Mouse (Mus musculus): ENCODE results near the gene Nkd1. TPM values are rescaled to one million over a fixed set of nuclear protein-coding genes. Genes with fewer than 3 reads are reported as not detected.

Gene Nkd1
- polyA plus RNA-seq, 1 experiment from 2014 or later: 15.1 TPM

DNA sequence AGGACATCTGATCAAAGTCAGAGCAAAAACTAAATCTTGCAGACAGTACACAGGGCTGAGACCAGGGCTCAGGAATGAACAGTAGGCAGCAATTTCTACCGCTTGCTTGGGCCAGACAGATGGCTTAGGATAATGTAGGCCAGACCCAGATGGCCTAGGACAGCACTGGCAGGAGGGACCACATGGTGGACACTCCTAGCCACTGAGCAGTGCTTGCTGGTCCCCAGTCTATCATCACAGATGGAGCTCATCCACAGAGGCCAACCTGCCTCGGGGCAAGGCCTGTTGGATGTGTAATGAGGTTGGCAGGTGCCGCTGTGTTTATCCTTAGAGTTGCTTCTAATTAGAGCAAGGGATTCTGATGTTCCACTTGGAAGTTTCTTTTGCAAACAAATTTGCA lies 102.2 kb downstream of the Nkd1 start:
- Histone ChIP-seq H3K4me3 (ENCODE audit: control insufficient read depth in 1 of 2, insufficient read depth in 1 of 2, low read depth in 1 of 2, low read length in 2 of 2) (no peak overlapping the region), H3K9me3 (ENCODE audit: control insufficient read depth, low read length) (no peaks in the 10 kb centered on the region), H3K36me3 (ENCODE audit: control insufficient read depth, insufficient read depth, low read length) (no peaks in the 10 kb centered on the region), H3K27me3 (ENCODE audit: control insufficient read depth, insufficient read depth, low read length) (peaks cover 53% of the 10 kb centered on the region), H3K4me2 (ENCODE audit: low read length) (no peak overlapping the region), H3K9ac (ENCODE audit: low read length) (no peak overlapping the region), H3K27ac (replicated peaks in 1 of 2; ENCODE audit: control insufficient read depth in 1 of 2, insufficient read depth in 1 of 2, low read depth in 2 of 2, low read length in 2 of 2) (no peak overlapping the region), H3K4me1 (ENCODE audit: control insufficient read depth in 2 of 2, insufficient read depth in 2 of 2, low read length in 2 of 2) (peaks cover 0 to 5% of the 10 kb centered on the region in 2 experiments; a peak in 1 of 4 replicates)
- WGBS: 77% methylated on average over 3 of the region's 3 CpGs
- ATAC-seq (ENCODE audit: insufficient number of reproducible peaks, insufficient read depth, low FRiP score, low read depth): no peak

DNA sequence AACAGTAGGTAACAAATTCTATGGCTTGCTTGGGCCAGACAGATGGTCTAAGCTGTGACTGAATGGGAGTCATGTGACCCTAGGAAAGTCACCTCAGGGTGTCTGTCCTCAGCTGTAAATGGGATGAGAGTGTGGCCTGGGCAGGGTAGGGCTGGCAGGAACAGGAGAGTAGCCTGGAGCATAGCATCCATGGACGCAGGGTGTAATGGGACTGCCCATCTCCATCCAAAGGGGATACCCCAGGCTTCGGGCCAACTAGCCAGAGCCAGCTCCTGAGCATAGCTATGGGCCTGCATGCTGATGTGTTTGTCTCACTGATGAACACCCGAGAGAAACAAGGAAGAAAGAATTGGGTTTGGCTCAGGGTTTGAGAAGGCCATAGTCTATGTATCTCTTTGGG lies 103.1 kb downstream of the Nkd1 start:
- 75% methylated on average over 3 of the region's 3 CpGs for WGBS
- H3K9ac ChIP-seq (ENCODE audit: low read length): no peak overlapping the region
- peaks cover 62% of the 10 kb centered on the region for H3K27me3 ChIP-seq (ENCODE audit: control insufficient read depth, insufficient read depth, low read length)
- H3K4me1 ChIP-seq (ENCODE audit: control insufficient read depth in 2 of 2, insufficient read depth in 2 of 2, low read length in 2 of 2): peaks cover 0 to 5% of the 10 kb centered on the region in 2 experiments; a peak in 1 of 4 replicates
- ATAC-seq (ENCODE audit: insufficient number of reproducible peaks, insufficient read depth, low FRiP score, low read depth): no peak
- H3K27ac ChIP-seq (replicated peaks in 1 of 2; ENCODE audit: control insufficient read depth in 1 of 2, insufficient read depth in 1 of 2, low read depth in 2 of 2, low read length in 2 of 2): no peak overlapping the region
- H3K4me2 ChIP-seq (ENCODE audit: low read length): no peak overlapping the region
- no peak overlapping the region for H3K4me3 ChIP-seq (ENCODE audit: control insufficient read depth in 1 of 2, insufficient read depth in 1 of 2, low read depth in 1 of 2, low read length in 2 of 2)
- no peaks in the 10 kb centered on the region for H3K9me3 ChIP-seq (ENCODE audit: control insufficient read depth, low read length)
- no peaks in the 10 kb centered on the region for H3K36me3 ChIP-seq (ENCODE audit: control insufficient read depth, insufficient read depth, low read length)

DNA sequence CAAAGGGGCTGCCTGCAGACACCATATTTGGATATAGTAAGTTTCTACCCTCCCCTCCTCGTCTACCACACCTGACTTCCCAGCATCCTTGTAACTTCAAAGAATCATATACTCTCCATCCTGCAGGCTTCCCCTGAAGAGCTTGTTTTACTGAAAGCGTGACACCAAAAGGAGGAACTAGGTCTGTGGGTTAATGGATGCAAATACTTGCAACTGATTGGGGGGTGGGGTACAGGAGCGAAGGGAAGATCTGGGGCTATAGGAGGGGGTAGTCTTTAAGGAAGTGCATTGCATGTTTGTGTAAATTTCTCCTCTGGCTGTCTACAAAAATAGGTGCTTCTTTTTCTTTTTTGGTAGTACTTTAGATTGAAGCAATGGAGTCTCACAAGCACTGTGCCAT lies 105.3 kb downstream of the Nkd1 start:
- Histone ChIP-seq H3K4me3 (ENCODE audit: control insufficient read depth in 1 of 2, insufficient read depth in 1 of 2, low read depth in 1 of 2, low read length in 2 of 2) (no peak overlapping the region), H3K27ac (replicated peaks in 1 of 2; ENCODE audit: control insufficient read depth in 1 of 2, insufficient read depth in 1 of 2, low read depth in 2 of 2, low read length in 2 of 2) (no peak overlapping the region), H3K27me3 (ENCODE audit: control insufficient read depth, insufficient read depth, low read length) (peaks cover 54% of the 10 kb centered on the region), H3K9me3 (ENCODE audit: control insufficient read depth, low read length) (no peaks in the 10 kb centered on the region), H3K4me2 (ENCODE audit: low read length) (peak overlapping the region; percentile 94), H3K36me3 (ENCODE audit: control insufficient read depth, insufficient read depth, low read length) (no peaks in the 10 kb centered on the region), H3K9ac (ENCODE audit: low read length) (no peak overlapping the region), H3K4me1 (ENCODE audit: control insufficient read depth in 2 of 2, insufficient read depth in 2 of 2, low read length in 2 of 2) (peaks cover 0 to 5% of the 10 kb centered on the region in 2 experiments; a peak in 1 of 4 replicates)
- ATAC-seq (ENCODE audit: insufficient number of reproducible peaks, insufficient read depth, low FRiP score, low read depth): no peak
- WGBS: 57% methylated on average over 3 of the region's 3 CpGs

DNA sequence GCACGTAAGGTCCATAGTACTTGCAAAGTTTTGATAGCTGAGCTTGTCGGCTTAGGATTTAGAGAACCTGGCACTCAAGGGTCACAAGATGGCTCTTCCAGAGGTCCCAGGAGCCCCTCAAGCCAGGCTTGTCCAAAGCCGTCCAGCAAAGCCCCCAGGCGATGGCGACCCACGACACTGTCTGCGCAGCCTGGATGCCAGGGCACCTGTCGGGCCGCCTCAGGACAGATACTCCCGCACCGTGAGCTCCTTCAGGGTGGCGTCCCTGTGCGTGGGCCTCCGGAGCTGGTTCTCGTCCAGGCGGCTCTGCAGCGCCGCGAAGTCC lies 105.7 kb downstream of the Nkd1 start:
- no peaks in the 10 kb centered on the region for H3K9me3 ChIP-seq (ENCODE audit: control insufficient read depth, low read length)
- peaks cover 54% of the 10 kb centered on the region for H3K27me3 ChIP-seq (ENCODE audit: control insufficient read depth, insufficient read depth, low read length)
- H3K4me1 ChIP-seq (ENCODE audit: control insufficient read depth in 2 of 2, insufficient read depth in 2 of 2, low read length in 2 of 2): peaks cover 0 to 5% of the 10 kb centered on the region in 2 experiments; a peak in 1 of 4 replicates
- no peaks in the 10 kb centered on the region for H3K36me3 ChIP-seq (ENCODE audit: control insufficient read depth, insufficient read depth, low read length)
- H3K27ac ChIP-seq (replicated peaks in 1 of 2; ENCODE audit: control insufficient read depth in 1 of 2, insufficient read depth in 1 of 2, low read depth in 2 of 2, low read length in 2 of 2): no peak overlapping the region
- no peak for ATAC-seq (ENCODE audit: insufficient number of reproducible peaks, insufficient read depth, low FRiP score, low read depth)
- H3K9ac ChIP-seq (ENCODE audit: low read length): peak overlapping the region; percentile 76
- 11% methylated on average over 19 of the region's 19 CpGs for WGBS
- H3K4me2 ChIP-seq (ENCODE audit: low read length): peak overlapping the region; percentile 94
- H3K4me3 ChIP-seq (ENCODE audit: control insufficient read depth in 1 of 2, insufficient read depth in 1 of 2, low read depth in 1 of 2, low read length in 2 of 2): peak overlapping the region; percentile 52

DNA sequence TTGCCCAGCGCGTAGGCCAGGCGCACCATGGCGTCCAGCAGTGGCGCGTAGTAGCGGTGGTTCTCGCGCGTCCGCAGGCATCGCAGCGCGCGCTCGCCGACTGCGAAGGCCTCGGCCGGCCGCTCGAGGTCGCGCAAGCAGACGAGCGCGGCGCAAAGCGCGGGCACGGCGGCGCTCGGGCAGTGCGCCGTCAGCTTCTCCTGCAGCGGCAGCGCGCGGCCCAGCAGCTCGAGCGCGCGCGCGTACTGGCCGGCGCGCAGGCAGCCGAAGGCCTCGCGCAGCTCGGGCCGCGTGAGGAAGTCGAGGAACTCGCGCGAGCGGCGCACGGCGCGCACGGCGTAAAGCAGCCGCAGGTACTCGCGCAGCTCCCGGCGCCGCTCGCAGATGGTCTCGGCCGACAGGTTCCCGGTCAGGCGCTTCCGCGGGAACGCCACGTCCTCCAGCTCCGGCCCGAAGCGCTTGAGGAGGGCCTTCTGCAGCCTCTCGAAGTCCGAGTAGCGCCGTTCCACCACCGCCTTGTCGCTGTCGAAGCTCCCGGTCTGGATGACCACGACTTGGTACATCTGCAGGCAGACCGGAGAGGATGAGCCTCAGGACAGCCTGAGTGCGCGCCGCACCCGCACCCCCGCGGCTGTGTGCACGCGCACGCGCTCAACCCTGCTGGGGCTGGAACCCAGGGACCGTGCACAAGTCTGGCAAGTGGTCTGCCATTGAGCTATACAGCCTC lies 106.3 kb downstream of the Nkd1 start:
- Histone ChIP-seq H3K9ac (ENCODE audit: low read length) (peak overlapping the region; percentile 76), H3K9me3 (ENCODE audit: control insufficient read depth, low read length) (no peaks in the 10 kb centered on the region), H3K4me3 (ENCODE audit: control insufficient read depth in 1 of 2, insufficient read depth in 1 of 2, low read depth in 1 of 2, low read length in 2 of 2) (peak overlapping the region; percentile 52), H3K4me1 (ENCODE audit: control insufficient read depth in 2 of 2, insufficient read depth in 2 of 2, low read length in 2 of 2) (peaks cover 0 to 5% of the 10 kb centered on the region in 2 experiments; a peak in 1 of 4 replicates), H3K27me3 (ENCODE audit: control insufficient read depth, insufficient read depth, low read length) (peaks cover 51% of the 10 kb centered on the region), H3K4me2 (ENCODE audit: low read length) (peak overlapping the region; percentile 94), H3K36me3 (ENCODE audit: control insufficient read depth, insufficient read depth, low read length) (no peaks in the 10 kb centered on the region), H3K27ac (replicated peaks in 1 of 2; ENCODE audit: control insufficient read depth in 1 of 2, insufficient read depth in 1 of 2, low read depth in 2 of 2, low read length in 2 of 2) (0 out of 4 replicates have a peak overlapping the region, but pooled peaks of 1 of the 2 experiments have one; percentile 3)
- WGBS: under 1% methylated on average over 100 of the region's 105 CpGs
- peak; percentile 67 for ATAC-seq (ENCODE audit: insufficient number of reproducible peaks, insufficient read depth, low FRiP score, low read depth)

DNA sequence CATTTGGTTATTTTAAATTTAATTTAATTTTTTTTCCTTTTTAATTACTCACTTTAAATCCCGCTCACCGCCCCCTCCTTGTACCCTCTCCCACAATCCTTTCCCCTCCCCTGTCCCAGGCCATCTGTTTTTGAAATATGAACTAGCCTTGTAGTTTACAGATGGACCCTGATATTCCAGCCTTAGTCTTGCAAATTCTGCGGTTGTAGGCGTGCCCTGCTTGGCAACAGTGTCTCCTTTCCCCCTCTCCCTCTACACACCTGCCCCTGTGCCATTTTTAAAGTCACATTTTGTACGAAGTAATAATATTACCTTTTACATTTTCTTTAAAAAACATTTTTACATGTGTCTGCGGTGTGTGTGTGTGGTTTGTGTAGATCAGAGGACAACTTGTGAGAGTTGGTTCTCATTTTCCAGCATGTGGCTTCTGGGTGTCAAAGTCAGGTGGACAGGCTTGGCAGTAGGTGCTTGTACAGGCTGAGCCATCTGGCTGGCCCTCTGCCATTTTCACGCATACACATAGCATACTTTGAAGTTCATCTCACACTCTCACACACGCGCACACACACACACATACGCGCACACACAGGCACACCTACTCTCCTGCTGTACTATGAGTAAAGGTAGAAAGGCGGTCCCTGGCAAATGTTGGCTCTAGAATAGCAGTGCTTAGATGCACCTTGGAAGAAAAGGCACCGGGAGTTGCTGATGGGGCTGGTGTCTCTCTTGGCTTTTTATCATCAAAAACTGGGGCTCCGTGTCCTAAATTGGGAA lies 107.0 kb downstream of the Nkd1 start:
- Histone ChIP-seq H3K27ac (replicated peaks in 1 of 2; ENCODE audit: control insufficient read depth in 1 of 2, insufficient read depth in 1 of 2, low read depth in 2 of 2, low read length in 2 of 2) (no peak overlapping the region), H3K36me3 (ENCODE audit: control insufficient read depth, insufficient read depth, low read length) (no peaks in the 10 kb centered on the region), H3K4me3 (ENCODE audit: control insufficient read depth in 1 of 2, insufficient read depth in 1 of 2, low read depth in 1 of 2, low read length in 2 of 2) (peak overlapping the region in 1 of 2 experiments; percentile 52; a peak in 2 of 4 replicates), H3K9ac (ENCODE audit: low read length) (peak overlapping the region; percentile 76), H3K9me3 (ENCODE audit: control insufficient read depth, low read length) (no peaks in the 10 kb centered on the region), H3K27me3 (ENCODE audit: control insufficient read depth, insufficient read depth, low read length) (peaks cover 49% of the 10 kb centered on the region), H3K4me1 (ENCODE audit: control insufficient read depth in 2 of 2, insufficient read depth in 2 of 2, low read length in 2 of 2) (peaks cover under 1 to 5% of the 10 kb centered on the region in 2 experiments; a peak in 2 of 4 replicates), H3K4me2 (ENCODE audit: low read length) (peak overlapping the region; percentile 94)
- no peak for ATAC-seq (ENCODE audit: insufficient number of reproducible peaks, insufficient read depth, low FRiP score, low read depth)
- 66% methylated on average over 14 of the region's 14 CpGs for WGBS

DNA sequence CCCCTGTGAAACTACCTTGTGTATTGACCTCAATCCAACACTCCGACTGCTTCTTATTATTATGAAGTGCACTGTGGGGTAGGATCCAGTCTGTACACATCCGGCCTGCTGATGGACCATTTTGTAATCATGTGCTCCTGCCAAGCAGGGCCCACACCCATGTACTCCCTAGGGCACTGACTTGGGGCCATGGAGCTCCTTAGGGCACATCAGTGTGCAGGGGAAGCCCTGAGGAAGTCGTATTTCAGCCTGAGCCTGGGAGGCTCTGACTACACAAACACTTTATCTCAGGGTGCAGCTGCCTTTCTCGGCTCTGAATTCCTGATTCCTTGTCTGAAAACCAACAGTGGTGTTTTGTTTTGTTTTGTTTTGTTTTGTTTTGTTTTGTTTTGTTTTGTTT lies 109.1 kb downstream of the Nkd1 start:
- H3K27me3 ChIP-seq (ENCODE audit: control insufficient read depth, insufficient read depth, low read length): peaks cover 36% of the 10 kb centered on the region
- peaks cover 4 to 5% of the 10 kb centered on the region in 2 experiments; a peak in 2 of 4 replicates for H3K4me1 ChIP-seq (ENCODE audit: control insufficient read depth in 2 of 2, insufficient read depth in 2 of 2, low read length in 2 of 2)
- H3K9me3 ChIP-seq (ENCODE audit: control insufficient read depth, low read length): no peaks in the 10 kb centered on the region
- no peak for ATAC-seq (ENCODE audit: insufficient number of reproducible peaks, insufficient read depth, low FRiP score, low read depth)
- H3K36me3 ChIP-seq (ENCODE audit: control insufficient read depth, insufficient read depth, low read length): no peaks in the 10 kb centered on the region
- 59% methylated on average over 4 of the region's 4 CpGs for WGBS
- no peak overlapping the region for H3K27ac ChIP-seq (replicated peaks in 1 of 2; ENCODE audit: control insufficient read depth in 1 of 2, insufficient read depth in 1 of 2, low read depth in 2 of 2, low read length in 2 of 2)
- no peak overlapping the region for H3K4me2 ChIP-seq (ENCODE audit: low read length)
- H3K4me3 ChIP-seq (ENCODE audit: control insufficient read depth in 1 of 2, insufficient read depth in 1 of 2, low read depth in 1 of 2, low read length in 2 of 2): no peak overlapping the region
- H3K9ac ChIP-seq (ENCODE audit: low read length): no peak overlapping the region

All from heart, embryonic 14.5 days (tissue).